Mouse (Mus musculus): ENCODE results near the gene B830017H08Rik. TPM values are rescaled to one million over a fixed set of nuclear protein-coding genes. Genes with fewer than 3 reads are reported as not detected.

Gene B830017H08Rik
- polyA plus RNA-seq, 2 experiments: 0.17 to 0.58 TPM

DNA sequence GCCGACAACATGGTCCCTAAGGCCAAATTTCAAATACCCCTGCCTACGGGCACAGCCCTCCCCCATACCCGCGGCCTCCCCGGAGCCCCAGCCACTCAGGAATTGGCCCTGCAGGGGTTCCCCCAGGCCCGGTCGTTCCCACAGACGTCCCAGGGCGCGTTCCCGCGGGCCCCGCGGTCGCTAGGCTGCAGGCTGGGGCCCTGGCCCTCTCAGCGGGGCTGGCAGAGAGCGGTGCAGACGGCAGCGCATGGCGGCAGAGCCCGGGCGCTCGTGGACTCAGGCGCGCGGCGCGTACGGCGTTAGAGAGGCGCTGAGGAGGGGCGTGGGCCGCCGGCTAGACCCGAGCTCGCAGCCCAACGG, 380 bp downstream of the B830017H08Rik start:
- WGBS: 4% methylated on average over 34 of the region's 37 CpGs
- ATAC-seq (ENCODE audit: low FRiP score, low read depth): peak; percentile 62
- Histone ChIP-seq H3K4me1 (ENCODE audit: control insufficient read depth, insufficient read depth, low read length) (peaks cover 7% of the 10 kb centered on the region), H3K9me3 (ENCODE audit: control insufficient read depth, low read length) (no peaks in the 10 kb centered on the region), H3K27ac (replicated peaks; ENCODE audit: low read depth, low read length) (peak overlapping the region; percentile 33; the same call in 1 of the 2 replicates), H3K9ac (ENCODE audit: low read depth, low read length, severe bottlenecking) (peak overlapping the region; percentile 71), H3K36me3 (ENCODE audit: control insufficient read depth, insufficient read depth, low read length) (no peaks in the 10 kb centered on the region), H3K4me3 (replicated peaks; ENCODE audit: low read length) (peak overlapping the region; percentile 60), H3K27me3 (ENCODE audit: control insufficient read depth, insufficient read depth, low read length) (peaks cover 25% of the 10 kb centered on the region), H3K4me2 (replicated peaks; ENCODE audit: low read depth, low read length, severe bottlenecking) (peak overlapping the region; percentile 98)
- TF ChIP-seq POLR2A (IDR thresholded peaks at IDR 0.05; ENCODE audit: borderline replicate concordance, extremely low read depth, insufficient read depth, insufficient read length): no peak
- DNase-seq (ENCODE audit: low spot score): no peak

GRCm38 (mm10) chr16:17833681-17834399, 919 bp downstream of the B830017H08Rik start:
- Histone ChIP-seq H3K4me3 (replicated peaks; ENCODE audit: low read length) (peak overlapping the region; percentile 60), H3K27me3 (ENCODE audit: control insufficient read depth, insufficient read depth, low read length) (peaks cover 25% of the 10 kb centered on the region), H3K4me2 (replicated peaks; ENCODE audit: low read depth, low read length, severe bottlenecking) (peak overlapping the region; percentile 98), H3K36me3 (ENCODE audit: control insufficient read depth, insufficient read depth, low read length) (no peaks in the 10 kb centered on the region), H3K27ac (replicated peaks; ENCODE audit: low read depth, low read length) (peak overlapping the region; percentile 33; the same call in 1 of the 2 replicates), H3K4me1 (ENCODE audit: control insufficient read depth, insufficient read depth, low read length) (peaks cover 7% of the 10 kb centered on the region), H3K9me3 (ENCODE audit: control insufficient read depth, low read length) (no peaks in the 10 kb centered on the region), H3K9ac (ENCODE audit: low read depth, low read length, severe bottlenecking) (peak overlapping the region; percentile 71)
- peak; percentile 33; the same call in 1 of the 2 replicates for TF ChIP-seq POLR2A (IDR thresholded peaks at IDR 0.05; ENCODE audit: borderline replicate concordance, extremely low read depth, insufficient read depth, insufficient read length)
- 3% methylated on average over 55 of the region's 103 CpGs for WGBS
- peak; percentile 48 for DNase-seq (ENCODE audit: low spot score)
- peak; percentile 56 for ATAC-seq (ENCODE audit: low FRiP score, low read depth)

DNA sequence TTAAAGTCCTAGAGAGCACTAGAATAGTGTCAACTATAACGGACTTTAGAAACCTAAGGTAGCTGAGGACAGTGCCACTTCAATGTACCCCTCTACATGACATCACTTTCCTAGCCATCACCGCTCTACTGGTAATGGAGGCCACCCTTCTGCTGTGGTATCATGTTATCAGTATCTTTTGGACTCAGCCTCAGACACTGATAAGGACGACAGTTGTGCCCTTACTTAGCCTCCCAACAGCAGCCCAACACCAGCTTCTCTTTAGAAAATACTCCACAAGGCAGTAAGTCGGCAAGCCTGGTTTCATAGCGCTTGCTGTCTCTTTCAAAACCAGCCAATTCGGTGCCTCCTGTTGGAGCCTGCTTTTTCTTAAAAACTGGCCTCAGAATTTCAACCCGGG, 1.6 kb downstream of the B830017H08Rik start:
- H3K27me3 ChIP-seq (ENCODE audit: control insufficient read depth, insufficient read depth, low read length): peaks cover 25% of the 10 kb centered on the region
- no peak overlapping the region for H3K27ac ChIP-seq (replicated peaks; ENCODE audit: low read depth, low read length)
- peaks cover 7% of the 10 kb centered on the region for H3K4me1 ChIP-seq (ENCODE audit: control insufficient read depth, insufficient read depth, low read length)
- no peak for TF ChIP-seq POLR2A (IDR thresholded peaks at IDR 0.05; ENCODE audit: borderline replicate concordance, extremely low read depth, insufficient read depth, insufficient read length)
- peak overlapping the region; percentile 98 for H3K4me2 ChIP-seq (replicated peaks; ENCODE audit: low read depth, low read length, severe bottlenecking)
- no peaks in the 10 kb centered on the region for H3K9me3 ChIP-seq (ENCODE audit: control insufficient read depth, low read length)
- DNase-seq (ENCODE audit: low spot score) (no peak), ATAC-seq (ENCODE audit: low FRiP score, low read depth) (no peak)
- peaks cover under 1% of the 10 kb centered on the region; the same call in 1 of the 2 replicates for H3K36me3 ChIP-seq (ENCODE audit: control insufficient read depth, insufficient read depth, low read length)
- WGBS: 45% methylated on average over 7 of the region's 7 CpGs
- no peak overlapping the region for H3K9ac ChIP-seq (ENCODE audit: low read depth, low read length, severe bottlenecking)
- peak overlapping the region; percentile 60 for H3K4me3 ChIP-seq (replicated peaks; ENCODE audit: low read length)

DNA sequence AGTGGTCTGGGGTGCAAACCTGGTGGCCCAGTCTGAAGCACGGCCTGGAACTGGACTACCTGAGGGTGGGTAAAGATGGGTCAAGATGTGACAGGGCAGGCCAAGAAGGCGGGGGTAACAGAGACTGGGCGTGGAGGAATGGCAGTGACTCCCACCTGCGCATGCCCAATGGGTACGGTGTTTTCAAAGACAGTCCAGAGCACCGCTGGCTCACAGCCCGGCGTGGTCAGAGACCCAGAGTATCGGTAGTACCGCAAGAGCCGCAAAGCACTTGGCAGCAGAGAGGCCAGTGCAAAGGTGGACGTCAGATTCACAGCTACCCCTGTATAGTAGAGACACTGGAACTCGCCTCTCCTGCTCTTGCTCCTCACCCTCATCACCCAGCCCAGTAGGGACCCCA, 2.6 kb downstream of the B830017H08Rik start:
- H3K4me2 ChIP-seq (replicated peaks; ENCODE audit: low read depth, low read length, severe bottlenecking): no peak overlapping the region
- no peaks in the 10 kb centered on the region for H3K9me3 ChIP-seq (ENCODE audit: control insufficient read depth, low read length)
- 49% methylated on average over 13 of the region's 13 CpGs for WGBS
- no peak for ATAC-seq (ENCODE audit: low FRiP score, low read depth)
- peaks cover 9% of the 10 kb centered on the region; the same call in 1 of the 2 replicates for H3K36me3 ChIP-seq (ENCODE audit: control insufficient read depth, insufficient read depth, low read length)
- DNase-seq (ENCODE audit: low spot score): no peak
- H3K27ac ChIP-seq (replicated peaks; ENCODE audit: low read depth, low read length): no peak overlapping the region
- TF ChIP-seq POLR2A (IDR thresholded peaks at IDR 0.05; ENCODE audit: borderline replicate concordance, extremely low read depth, insufficient read depth, insufficient read length): no peak
- peaks cover 25% of the 10 kb centered on the region for H3K27me3 ChIP-seq (ENCODE audit: control insufficient read depth, insufficient read depth, low read length)
- no peak overlapping the region for H3K9ac ChIP-seq (ENCODE audit: low read depth, low read length, severe bottlenecking)
- no peak overlapping the region for H3K4me3 ChIP-seq (replicated peaks; ENCODE audit: low read length)
- peaks cover 7% of the 10 kb centered on the region for H3K4me1 ChIP-seq (ENCODE audit: control insufficient read depth, insufficient read depth, low read length)

DNA sequence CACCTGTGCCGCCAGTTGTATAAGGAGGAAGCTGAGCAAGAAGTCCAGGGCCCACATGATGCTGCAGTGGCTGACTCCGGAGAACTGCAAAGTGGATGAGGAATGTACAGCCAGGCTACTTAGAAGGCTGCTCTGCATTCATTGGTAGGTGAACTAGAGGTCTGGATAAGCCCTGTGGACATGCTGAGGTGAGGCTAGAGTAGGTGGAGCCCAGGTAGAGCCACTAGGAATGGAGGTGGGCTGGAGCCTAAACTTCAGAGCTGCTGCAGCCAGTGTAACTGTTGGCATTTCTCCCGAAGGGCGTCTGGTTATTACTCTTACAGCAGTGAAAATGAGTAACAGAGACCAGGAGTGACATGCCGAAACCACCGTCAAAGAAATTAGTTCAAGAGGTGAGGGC, 5.1 kb downstream of the B830017H08Rik start, which contains the start of gene Car15:
Gene Car15 (minus strand): TSS at position 314 of the 400 bp plus-strand sequence.
- ATAC-seq (ENCODE audit: low FRiP score, low read depth) (no peak), DNase-seq (ENCODE audit: low spot score) (no peak)
- H3K27ac ChIP-seq (replicated peaks; ENCODE audit: low read depth, low read length): no peak within 1 kb of the TSS
- TF ChIP-seq POLR2A (IDR thresholded peaks at IDR 0.05; ENCODE audit: borderline replicate concordance, extremely low read depth, insufficient read depth, insufficient read length): no peak
- no peak within 1 kb of the TSS for H3K4me3 ChIP-seq (replicated peaks; ENCODE audit: low read length)
- H3K27me3 ChIP-seq (ENCODE audit: control insufficient read depth, insufficient read depth, low read length): peaks cover 21% of the 10 kb centered on the region
- no peaks in the 10 kb centered on the region for H3K9me3 ChIP-seq (ENCODE audit: control insufficient read depth, low read length)
- H3K9ac ChIP-seq (ENCODE audit: low read depth, low read length, severe bottlenecking): no peak within 1 kb of the TSS
- peaks cover 3% of the 10 kb centered on the region for H3K4me1 ChIP-seq (ENCODE audit: control insufficient read depth, insufficient read depth, low read length)
- H3K4me2 ChIP-seq (replicated peaks; ENCODE audit: low read depth, low read length, severe bottlenecking): no peak within 1 kb of the TSS
- 52% methylated on average over 6 of the region's 6 CpGs for WGBS
- peaks cover 35% of the 10 kb centered on the region for H3K36me3 ChIP-seq (ENCODE audit: control insufficient read depth, insufficient read depth, low read length)

Data from limb, embryonic 14.5 days (tissue).